Mouse (Mus musculus) heart, embryonic 11.5 days (tissue): ENCODE data around the gene Uevld. TPM values are rescaled to one million over a fixed set of nuclear protein-coding genes. Genes with fewer than 3 reads are reported as not detected.

ENCODE experiments used
- ATAC-seq: fragments of 200-750 bp; cut with Nextera tagmentation; replicated peaks from 2 replicates; pipeline ENCODE4 v1.8.0; 2017; ENCODE audit warnings: moderate library complexity; ENCODE audit not compliant: insufficient number of reproducible peaks, low FRiP score, low TSS enrichment
- H3K27ac ChIP-seq: fragments of 300-500 bp; sonication (generic); 2 replicates; pipeline ENCODE4 v1.5.1; 2014; ENCODE audit warnings: mild to moderate bottlenecking, low read depth, low read length
- H3K27me3 ChIP-seq: fragments of 300-500 bp; sonication (generic); 2 replicates; pipeline ENCODE4 v1.6.1; 2014; ENCODE audit warnings: mild to moderate bottlenecking, low read length, mixed read lengths; ENCODE audit not compliant: control insufficient read depth, insufficient read depth
- H3K36me3 ChIP-seq: fragments of 300-500 bp; sonication (generic); 2 replicates; pipeline ENCODE4 v1.6.1; 2014; ENCODE audit warnings: mild to moderate bottlenecking, low read length, moderate library complexity, mixed read lengths; ENCODE audit not compliant: control insufficient read depth, insufficient read depth
- H3K4me1 ChIP-seq: fragments of 300-500 bp; sonication (generic); 2 replicates; pipeline ENCODE4 v1.6.1; 2014; ENCODE audit warnings: low read length; ENCODE audit not compliant: control insufficient read depth, insufficient read depth
- H3K4me2 ChIP-seq: fragments of 300-500 bp; sonication (generic); 2 replicates; pipeline ENCODE4 v1.6.1; 2014; ENCODE audit warnings: mild to moderate bottlenecking, moderate library complexity
- H3K4me3 ChIP-seq: fragments of 300-500 bp; sonication (generic); 2 replicates; pipeline ENCODE4 v1.5.1; 2014; ENCODE audit warnings: low read depth, low read length
- H3K9ac ChIP-seq: fragments of 300-500 bp; sonication (generic); 2 replicates; pipeline ENCODE4 v1.6.1; 2014; ENCODE audit warnings: mild to moderate bottlenecking, low read depth, low read length, moderate library complexity
- H3K9me3 ChIP-seq: fragments of 300-500 bp; sonication (generic); replicated peaks from 2 replicates; pipeline ENCODE4 v1.6.1; 2016; ENCODE audit warnings: low read length; ENCODE audit not compliant: control insufficient read depth
- WGBS: fragments of 180-500 bp; shearing (Covaris S2); extraction: QIAGEN DNeasy Blood & Tissue Kit; methylation state at CpG from one replicate; pipeline ENCODE4 v1.1.7; 2014; ENCODE audit not compliant: insufficient replicate concordance; 5-methylcytosine and 5-hydroxymethylcytosine counted together
- polyA plus RNA-seq: library from polyadenylated mRNA; unstranded; fragments of >200 nt; fragmentation: Nextera tagmentation; extraction: Ambion mirVana; gene quantifications from 2 replicates; pipeline ENCODE4 v1.2.1, GENCODE M21; 2014

The Uevld gene
- polyA plus RNA-seq, 1 experiment from 2014 or later: 9.3 TPM

DNA sequence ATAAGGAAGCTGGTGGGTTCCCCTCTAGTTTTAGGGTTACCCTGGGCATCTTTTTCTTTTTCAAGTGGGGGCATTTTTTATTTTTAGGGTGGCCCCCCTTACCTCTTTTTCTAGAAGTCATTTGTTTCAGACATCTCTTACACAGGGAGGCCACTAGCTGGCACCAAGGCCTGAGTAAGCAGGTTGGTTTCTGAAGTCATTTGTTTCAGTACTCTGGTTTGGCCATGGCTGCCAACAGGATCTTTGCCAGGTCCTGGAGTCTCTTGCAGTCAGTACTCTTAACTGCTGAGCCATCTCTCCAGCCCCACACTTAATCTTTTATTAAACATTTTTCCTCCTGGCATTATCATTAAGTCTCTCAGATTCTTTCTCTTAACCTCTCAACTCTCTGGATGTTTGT, 3.8 kb upstream of the Uevld start:
- no peaks in the 10 kb centered on the region for H3K27me3 ChIP-seq
- H3K4me1 ChIP-seq: peaks cover 6% of the 10 kb centered on the region
- no peak overlapping the region for H3K4me2 ChIP-seq
- ATAC-seq: no peak
- H3K9me3 ChIP-seq: no peaks in the 10 kb centered on the region
- no peak overlapping the region for H3K4me3 ChIP-seq
- no peak overlapping the region for H3K27ac ChIP-seq
- no peaks in the 10 kb centered on the region for H3K36me3 ChIP-seq
- no peak overlapping the region for H3K9ac ChIP-seq

DNA sequence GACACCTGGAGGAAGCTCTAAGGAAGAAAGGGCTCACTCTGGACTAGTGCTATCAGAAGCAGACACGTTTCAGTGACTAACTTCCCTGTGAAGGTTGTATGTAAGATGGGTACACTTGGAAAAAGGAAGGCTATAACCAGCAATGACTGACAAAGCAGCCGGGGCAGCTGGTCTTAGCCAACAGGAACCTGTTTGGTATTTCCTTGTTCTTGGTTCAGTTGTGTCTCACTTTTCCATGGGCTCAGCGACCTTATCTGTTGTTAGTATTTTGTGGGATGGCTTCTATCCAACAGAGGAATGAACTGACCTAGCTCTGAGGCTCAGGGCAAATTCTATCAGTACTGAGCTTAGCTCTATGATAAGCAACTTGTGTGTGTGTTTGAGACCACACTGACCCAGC, 2.7 kb upstream of the Uevld start:
- Histone ChIP-seq H3K4me2 (no peak overlapping the region), H3K9me3 (no peaks in the 10 kb centered on the region), H3K4me1 (peaks cover 6% of the 10 kb centered on the region), H3K4me3 (no peak overlapping the region), H3K9ac (no peak overlapping the region), H3K27me3 (no peaks in the 10 kb centered on the region), H3K27ac (no peak overlapping the region), H3K36me3 (no peaks in the 10 kb centered on the region)
- ATAC-seq: no peak
- 57% methylated on average over 3 of the region's 3 CpGs for WGBS

DNA sequence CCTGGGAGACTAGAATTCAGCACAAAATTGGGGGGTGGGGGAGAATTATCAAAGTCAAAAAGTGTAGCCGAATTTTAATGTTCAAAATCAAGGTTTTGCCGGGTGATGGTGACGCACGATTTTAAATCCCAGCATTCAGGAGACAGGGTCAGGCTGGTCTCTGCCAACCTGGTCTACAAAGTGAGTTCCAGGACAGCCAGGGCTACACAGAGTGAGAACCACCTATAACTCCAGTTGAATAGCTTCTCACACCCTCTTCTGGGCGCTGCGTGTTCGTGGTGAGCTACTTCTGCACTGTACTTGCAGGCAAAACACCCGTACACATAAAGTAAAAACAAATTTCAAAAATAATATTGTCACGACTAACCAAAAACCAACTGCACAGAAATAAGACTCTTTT, 526 bp upstream of the Uevld start:
- Histone ChIP-seq H3K27ac (no peak overlapping the region), H3K36me3 (peaks cover 2% of the 10 kb centered on the region; the same call in 1 of the 2 replicates), H3K4me2 (peak overlapping the region; percentile 79), H3K9me3 (no peaks in the 10 kb centered on the region), H3K27me3 (no peaks in the 10 kb centered on the region), H3K9ac (peak overlapping the region; percentile 83), H3K4me1 (peaks cover 6% of the 10 kb centered on the region), H3K4me3 (peak overlapping the region; percentile 71)
- WGBS: 16% methylated on average over 9 of the region's 9 CpGs
- ATAC-seq: no peak

DNA sequence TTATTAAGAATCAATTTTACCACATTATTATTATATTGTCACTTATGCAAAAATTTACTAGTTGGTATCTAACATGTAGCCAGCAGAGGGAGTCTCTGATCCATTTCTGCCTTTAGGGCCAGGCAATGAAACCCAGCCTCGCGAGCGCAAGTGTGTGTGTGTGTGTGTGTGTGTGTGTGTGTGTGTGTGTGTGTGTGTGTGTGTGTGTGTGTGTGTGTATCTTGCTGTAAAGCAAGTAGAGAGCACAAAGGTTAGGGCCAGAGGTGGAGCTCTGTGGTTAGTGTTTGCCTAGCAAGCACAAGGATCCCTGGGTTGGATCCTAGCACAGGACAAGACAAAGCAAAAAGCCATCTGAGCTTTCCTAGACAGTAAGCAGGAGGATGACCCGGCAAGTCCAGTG, 22.5 kb downstream of the Uevld start:
- H3K9ac ChIP-seq: no peak overlapping the region
- no peak for ATAC-seq
- H3K4me3 ChIP-seq: no peak overlapping the region
- H3K27me3 ChIP-seq: no peaks in the 10 kb centered on the region
- 0 out of 2 replicates have a peak, but pooled peaks cover under 1% of the 10 kb centered on the region for H3K4me1 ChIP-seq
- H3K36me3 ChIP-seq: peaks cover 7% of the 10 kb centered on the region; the same call in 1 of the 2 replicates
- no peaks in the 10 kb centered on the region for H3K9me3 ChIP-seq
- 53% methylated on average over 4 of the region's 4 CpGs for WGBS
- H3K4me2 ChIP-seq: no peak overlapping the region
- H3K27ac ChIP-seq: no peak overlapping the region

DNA sequence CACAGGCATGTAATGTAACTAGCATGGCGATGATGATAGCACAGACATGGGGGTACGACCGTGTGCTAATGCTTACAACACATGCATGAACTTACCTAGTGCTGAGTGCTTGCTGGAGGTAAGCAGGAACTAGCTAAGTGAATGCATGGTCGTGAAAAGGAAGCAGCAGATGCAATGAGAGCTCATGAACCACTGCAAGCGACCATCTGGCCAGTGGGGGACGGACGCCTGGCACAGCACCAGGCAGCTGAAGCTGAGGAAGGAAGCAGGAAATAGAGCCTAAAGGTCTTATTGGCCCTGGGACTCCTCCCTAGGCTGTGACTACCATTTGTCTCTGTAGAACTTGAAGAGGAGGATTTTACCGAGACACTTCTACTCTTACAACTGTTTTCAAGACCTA, 23.5 kb downstream of the Uevld start:
- no peak overlapping the region for H3K9ac ChIP-seq
- no peak overlapping the region for H3K27ac ChIP-seq
- no peak overlapping the region for H3K4me2 ChIP-seq
- H3K4me3 ChIP-seq: no peak overlapping the region
- no peaks in the 10 kb centered on the region for H3K4me1 ChIP-seq
- H3K9me3 ChIP-seq: no peaks in the 10 kb centered on the region
- H3K27me3 ChIP-seq: no peaks in the 10 kb centered on the region
- peaks cover 12% of the 10 kb centered on the region for H3K36me3 ChIP-seq
- 79% methylated on average over 8 of the region's 8 CpGs for WGBS
- ATAC-seq: no peak

DNA sequence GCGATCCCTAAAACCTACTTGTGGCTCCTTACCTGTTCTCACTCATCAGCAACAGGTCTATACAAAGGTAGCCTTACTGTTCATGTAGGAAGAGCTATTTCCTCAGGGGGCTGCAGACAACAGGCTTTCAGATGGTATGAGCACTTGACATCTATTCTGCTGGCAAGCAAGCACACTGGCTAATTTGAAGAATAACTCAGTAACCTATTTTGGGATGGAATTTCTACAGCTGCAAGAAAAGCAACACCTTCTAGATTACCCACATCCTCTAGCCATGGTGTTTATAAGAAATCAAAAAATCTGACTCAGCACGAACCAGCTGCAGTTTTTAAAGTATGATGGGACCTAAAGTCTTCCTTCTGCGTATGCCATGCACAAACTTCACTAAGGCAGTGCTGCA, 27.0 kb downstream of the Uevld start:
- WGBS: 94% methylated on average over 3 of the region's 3 CpGs

DNA sequence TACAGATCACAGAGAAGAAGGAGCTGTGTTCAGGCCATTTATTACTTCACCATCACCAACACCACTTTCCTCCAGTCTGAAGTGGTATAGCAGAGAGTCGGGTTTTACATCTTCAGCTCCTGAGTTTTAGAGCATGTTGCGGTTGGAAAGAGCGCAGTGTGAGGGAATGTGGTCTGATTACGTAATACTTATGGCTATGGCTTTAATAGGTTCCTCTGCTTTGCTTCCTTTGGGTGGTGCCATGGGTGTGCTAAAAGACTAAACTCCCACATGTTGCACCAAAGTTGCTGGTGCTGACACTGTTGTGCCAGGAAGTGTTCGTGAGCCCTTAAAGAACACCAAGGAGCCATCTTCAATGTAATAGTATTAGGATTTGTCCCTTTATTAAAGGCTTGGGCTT, 30.0 kb downstream of the Uevld start:
- Histone ChIP-seq H3K4me2 (no peak overlapping the region), H3K4me1 (no peaks in the 10 kb centered on the region), H3K9ac (no peak overlapping the region), H3K36me3 (peaks cover 10% of the 10 kb centered on the region), H3K9me3 (no peaks in the 10 kb centered on the region), H3K27ac (no peak overlapping the region), H3K27me3 (no peaks in the 10 kb centered on the region), H3K4me3 (no peak overlapping the region)
- ATAC-seq: no peak
- 95% methylated on average over 5 of the region's 5 CpGs for WGBS

More for the DNA sequence above, 27.0 kb downstream of the Uevld start:
- no peak overlapping the region for H3K4me3 ChIP-seq
- no peak overlapping the region for H3K27ac ChIP-seq
- H3K27me3 ChIP-seq: no peaks in the 10 kb centered on the region
- no peak for ATAC-seq
- peaks cover 12% of the 10 kb centered on the region for H3K36me3 ChIP-seq
- no peaks in the 10 kb centered on the region for H3K4me1 ChIP-seq
- no peak overlapping the region for H3K9ac ChIP-seq
- H3K4me2 ChIP-seq: no peak overlapping the region
- no peaks in the 10 kb centered on the region for H3K9me3 ChIP-seq

DNA sequence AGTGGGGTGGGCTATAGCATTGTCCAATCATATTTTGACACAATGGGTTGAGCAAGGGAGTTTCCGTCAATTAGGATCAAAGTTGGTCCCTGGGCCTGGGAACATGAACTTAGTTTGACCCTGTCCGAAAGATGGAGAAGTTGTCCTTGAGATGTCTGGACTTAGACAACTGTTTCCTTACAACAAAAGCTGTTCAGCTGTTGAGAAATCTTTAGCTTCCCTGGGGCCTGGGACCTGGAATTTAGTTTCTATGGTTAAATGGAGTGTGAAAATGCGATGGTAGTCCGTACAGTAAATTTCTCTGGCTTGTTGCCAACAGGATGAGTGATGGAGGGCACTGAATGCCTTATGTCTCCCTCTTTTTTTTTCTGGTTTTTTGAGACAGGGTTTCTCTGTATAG, 36.3 kb downstream of the Uevld start:
- H3K4me1 ChIP-seq: peaks cover 15% of the 10 kb centered on the region; the same call in 1 of the 2 replicates
- 80% methylated on average over 4 of the region's 4 CpGs for WGBS
- H3K4me2 ChIP-seq: no peak overlapping the region
- no peaks in the 10 kb centered on the region for H3K27me3 ChIP-seq
- no peaks in the 10 kb centered on the region for H3K9me3 ChIP-seq
- H3K27ac ChIP-seq: no peak overlapping the region
- H3K36me3 ChIP-seq: no peaks in the 10 kb centered on the region
- ATAC-seq: no peak
- no peak overlapping the region for H3K9ac ChIP-seq
- no peak overlapping the region for H3K4me3 ChIP-seq

DNA sequence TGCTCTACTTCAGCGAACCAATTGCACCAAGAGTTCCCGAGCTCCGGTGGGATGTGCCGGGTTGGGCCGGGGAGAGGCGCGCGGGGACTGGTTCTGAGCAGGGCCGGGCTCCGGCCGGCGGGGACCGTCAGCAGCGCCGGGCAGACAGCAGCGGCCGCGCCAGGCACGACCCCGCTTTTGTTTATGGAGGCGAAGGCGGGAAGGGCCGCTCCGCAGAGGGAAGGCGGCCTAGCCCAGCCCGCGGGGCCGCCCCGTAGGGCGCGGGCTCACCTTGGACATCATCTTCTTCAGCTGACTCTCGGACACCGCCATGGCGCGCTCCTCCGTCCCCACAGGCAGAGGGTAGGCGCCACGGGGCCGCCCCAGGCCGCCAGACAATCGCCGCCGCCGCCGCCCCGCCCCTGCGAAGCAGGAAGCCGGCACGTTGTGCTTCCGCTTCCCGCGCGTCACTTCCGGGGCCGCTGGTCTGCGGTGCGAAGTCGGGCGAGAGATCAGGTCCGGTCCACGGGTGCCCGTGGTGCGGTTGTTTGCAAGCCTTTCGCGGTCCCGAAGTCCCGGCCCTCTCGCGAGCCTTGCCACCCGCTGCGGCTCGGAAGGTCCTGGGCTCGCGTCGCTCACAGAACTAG, 38.7 kb downstream of the Uevld start, which contains the start of gene Tsg101:
Gene Tsg101, minus strand, starts transcription at position 419 of the 626 bp plus-strand sequence.
- Histone ChIP-seq H3K27ac (peak within 1 kb of the TSS; percentile 96), H3K4me2 (peak within 1 kb of the TSS; percentile 71), H3K36me3 (no peaks in the 10 kb centered on the region), H3K27me3 (no peaks in the 10 kb centered on the region), H3K9me3 (no peaks in the 10 kb centered on the region), H3K9ac (peak within 1 kb of the TSS; percentile 92), H3K4me3 (peak within 1 kb of the TSS; percentile 82), H3K4me1 (peaks cover 16% of the 10 kb centered on the region; the same call in 1 of the 2 replicates)
- under 1% methylated on average over 67 of the region's 75 CpGs for WGBS
- peak; percentile 92 for ATAC-seq
